In genomic region chr9:16532884-16533283, GRCm38 (mm10) we compare ENCODE assay signal across 27 mouse cellular contexts. TPM values are rescaled to one million over a fixed set of nuclear protein-coding genes. Genes with fewer than 3 reads are reported as not detected.
DNase-seq lines count a peak whose midpoint lies in the region; ATAC-seq and TF ChIP-seq lines count a peak whose summit lies in the region.
"Had no signal": no experiment of that assay in that cellular context is flagged by ENCODE, and none has a peak within 500 bp of the region (broad histone marks: within the 10 kb centered on the region; RNA-seq: fewer than 3 reads in every experiment).

No protein-coding gene starts in this region.

- H3K27me3 ChIP-seq in forebrain, embryonic 13.5 days: no peaks in the 10 kb centered on the region
- no peaks in the 10 kb centered on the region for H3K27me3 ChIP-seq in forebrain, embryonic 12.5 days
- no peaks in the 10 kb centered on the region for H3K27me3 ChIP-seq in forebrain, embryonic 16.5 days (replicated peaks; ENCODE audit: control insufficient read depth, insufficient read depth, low read length)
- no peaks in the 10 kb centered on the region for H3K27me3 ChIP-seq in forebrain, postnatal 0 days (ENCODE audit: insufficient read depth, low read length)
- no peaks in the 10 kb centered on the region for H3K27me3 ChIP-seq in lung, embryonic 16.5 days (ENCODE audit: control insufficient read depth, insufficient read depth, low read depth, low read length)
- H3K27me3 ChIP-seq: CH12.LX; embryonic facial prominence, embryonic 12.5 days; hindbrain, embryonic 12.5 days; hindbrain, embryonic 15.5 days; Patski had no signal

- H3K4me2 ChIP-seq in forebrain, embryonic 13.5 days: no peak overlapping the region
- H3K4me2 ChIP-seq in forebrain, embryonic 12.5 days: no peak overlapping the region
- no peak overlapping the region for H3K4me2 ChIP-seq in forebrain, embryonic 16.5 days (ENCODE audit: low read length)
- H3K4me2 ChIP-seq in forebrain, postnatal 0 days (ENCODE audit: low read depth): no peak overlapping the region
- H3K4me2 ChIP-seq in lung, embryonic 16.5 days (ENCODE audit: low read depth, low read length): no peak overlapping the region
- H3K4me2 ChIP-seq: embryonic facial prominence, embryonic 12.5 days; heart, embryonic 11.5 days; hindbrain, embryonic 12.5 days; hindbrain, embryonic 15.5 days had no signal

- no peaks in the 10 kb centered on the region for H3K36me3 ChIP-seq in forebrain, embryonic 13.5 days (ENCODE audit: poor library complexity, severe bottlenecking)
- H3K36me3 ChIP-seq in forebrain, embryonic 12.5 days (replicated peaks): no peaks in the 10 kb centered on the region
- no peaks in the 10 kb centered on the region for H3K36me3 ChIP-seq in forebrain, embryonic 16.5 days (ENCODE audit: control insufficient read depth, insufficient read depth)
- H3K36me3 ChIP-seq in forebrain, postnatal 0 days (ENCODE audit: insufficient read depth): no peaks in the 10 kb centered on the region
- H3K36me3 ChIP-seq in lung, embryonic 16.5 days (ENCODE audit: control insufficient read depth, insufficient read depth, low read length): no peaks in the 10 kb centered on the region
- H3K36me3 ChIP-seq: embryonic facial prominence, embryonic 12.5 days; G1E; hindbrain, embryonic 12.5 days; hindbrain, embryonic 15.5 days had no signal

- WGBS in forebrain, embryonic 13.5 days: 36% methylated on average over 1 of the region's 1 CpGs
- 68% methylated on average over 1 of the region's 1 CpGs for WGBS in forebrain, embryonic 12.5 days
- 25% methylated on average over 1 of the region's 1 CpGs for WGBS in forebrain, embryonic 16.5 days
- WGBS in forebrain, postnatal 0 days: 30% methylated on average over 1 of the region's 1 CpGs
- WGBS in lung, embryonic 16.5 days: 25% methylated on average over 1 of the region's 1 CpGs

- no peak for TF ChIP-seq CTCF in forebrain, postnatal 0 days (IDR thresholded peaks at IDR 0.05; ENCODE audit: low read depth)

- no peak overlapping the region for H3K27ac ChIP-seq in forebrain, embryonic 13.5 days
- H3K27ac ChIP-seq in forebrain, embryonic 12.5 days: no peak overlapping the region
- no peak overlapping the region for H3K27ac ChIP-seq in forebrain, embryonic 16.5 days (ENCODE audit: low read length)
- no peak overlapping the region for H3K27ac ChIP-seq in forebrain, postnatal 0 days (ENCODE audit: low read depth, low read length)
- no peak overlapping the region for H3K27ac ChIP-seq in lung, embryonic 16.5 days (ENCODE audit: low read length)
- H3K27ac ChIP-seq: embryonic facial prominence, embryonic 12.5 days; gastrocnemius, adult 2 months; hindbrain, embryonic 12.5 days; hindbrain, embryonic 15.5 days had no signal

- no peak for DNase-seq in forebrain, postnatal 0 days
- no peak for DNase-seq in lung, postnatal 10 days
- DNase-seq in kidney, postnatal 25 days: no peak
- DNase-seq: adrenal gland, postnatal 10 days; adrenal gland, postnatal 36 days; B cell, adult 2 months; cerebellum, adult 11-12 months; cerebellum, adult 8-10 months; cerebellum, postnatal 36 days; embryo, embryonic 11 days; gastrocnemius, adult 2 months; gastrocnemius, postnatal 14 days; heart, adult 11 months had no signal

- H3K4me3 ChIP-seq in forebrain, embryonic 13.5 days: no peak overlapping the region
- no peak overlapping the region for H3K4me3 ChIP-seq in forebrain, embryonic 12.5 days (replicated peaks)
- H3K4me3 ChIP-seq in forebrain, embryonic 16.5 days (replicated peaks; ENCODE audit: low read length): no peak overlapping the region
- no peak overlapping the region for H3K4me3 ChIP-seq in forebrain, postnatal 0 days (ENCODE audit: low read depth, low read length)
- no peak overlapping the region for H3K4me3 ChIP-seq in lung, embryonic 16.5 days (ENCODE audit: low read length)
- H3K4me3 ChIP-seq: embryonic facial prominence, embryonic 12.5 days; erythroblast, embryonic 14.5 days; gastrocnemius, adult 2 months; hindbrain, embryonic 12.5 days; hindbrain, embryonic 15.5 days had no signal

- peak; percentile 67; the same call in 1 of the 2 replicates for ATAC-seq in forebrain, embryonic 13.5 days
- no peak for ATAC-seq in forebrain, embryonic 12.5 days (ENCODE audit: low FRiP score)
- ATAC-seq in forebrain, embryonic 16.5 days: peak; percentile 66; the same call in 1 of the 2 replicates
- no peak for ATAC-seq in forebrain, postnatal 0 days
- ATAC-seq in lung, embryonic 16.5 days (ENCODE audit: low read depth): peak; percentile 73; the same call in 1 of the 2 replicates
- ATAC-seq: intestine, postnatal 0 days; Patski had no signal

- H3K9ac ChIP-seq in forebrain, embryonic 13.5 days: no peak overlapping the region
- H3K9ac ChIP-seq in forebrain, embryonic 12.5 days: no peak overlapping the region
- no peak overlapping the region for H3K9ac ChIP-seq in forebrain, embryonic 16.5 days (replicated peaks; ENCODE audit: low read depth, low read length)
- no peak overlapping the region for H3K9ac ChIP-seq in forebrain, postnatal 0 days
- H3K9ac ChIP-seq in lung, embryonic 16.5 days (ENCODE audit: low read length): no peak overlapping the region
- H3K9ac ChIP-seq: embryonic facial prominence, embryonic 12.5 days; hindbrain, embryonic 12.5 days; hindbrain, embryonic 15.5 days had no signal

- no peaks in the 10 kb centered on the region for H3K9me3 ChIP-seq in forebrain, embryonic 13.5 days (replicated peaks)
- no peaks in the 10 kb centered on the region for H3K9me3 ChIP-seq in forebrain, embryonic 12.5 days
- no peaks in the 10 kb centered on the region for H3K9me3 ChIP-seq in forebrain, embryonic 16.5 days (ENCODE audit: control insufficient read depth, low read length)
- no peaks in the 10 kb centered on the region for H3K9me3 ChIP-seq in forebrain, postnatal 0 days (ENCODE audit: low read length)
- no peaks in the 10 kb centered on the region for H3K9me3 ChIP-seq in lung, embryonic 16.5 days (ENCODE audit: control insufficient read depth, low read length)
- H3K9me3 ChIP-seq: embryonic facial prominence, embryonic 12.5 days; G1E; hindbrain, embryonic 12.5 days; hindbrain, embryonic 15.5 days had no signal

- no peaks in the 10 kb centered on the region for H3K4me1 ChIP-seq in forebrain, embryonic 13.5 days
- no peaks in the 10 kb centered on the region for H3K4me1 ChIP-seq in forebrain, embryonic 12.5 days
- H3K4me1 ChIP-seq in forebrain, embryonic 16.5 days (replicated peaks; ENCODE audit: control insufficient read depth, insufficient read depth, low read length): no peaks in the 10 kb centered on the region
- no peaks in the 10 kb centered on the region for H3K4me1 ChIP-seq in forebrain, postnatal 0 days (ENCODE audit: insufficient read depth)
- no peaks in the 10 kb centered on the region for H3K4me1 ChIP-seq in lung, embryonic 16.5 days (replicated peaks; ENCODE audit: control insufficient read depth, insufficient read depth, low read length)
- H3K4me1 ChIP-seq: embryonic facial prominence, embryonic 12.5 days; hindbrain, embryonic 12.5 days; hindbrain, embryonic 15.5 days had no signal

RNA-seq across cellular contexts. Expression of gene Fat3, which starts 31.8 kb away (rescaled TPM):
- polyA plus RNA-seq in forebrain, embryonic 13.5 days (2015; fragmentation: Nextera tagmentation; extraction: Ambion mirVana): 10.3 and 13.0 TPM in 2 replicates
- polyA plus RNA-seq in forebrain, embryonic 12.5 days (2016; fragmentation: Nextera tagmentation; extraction: Ambion mirVana): 13.0 and 13.6 TPM in 2 replicates
- polyA plus RNA-seq in forebrain, embryonic 16.5 days (2015; fragmentation: Nextera tagmentation; extraction: Ambion mirVana): 11.4 and 12.8 TPM in 2 replicates
- total RNA-seq in forebrain, postnatal 0 days (2014; rRNA removed): 45.4 and 50.4 TPM in 2 replicates
- polyA plus RNA-seq in forebrain, postnatal 0 days (2015; fragmentation: Nextera tagmentation; extraction: Ambion mirVana): 3.9 and 5.6 TPM in 2 replicates
- 0.45 and 0.54 TPM in 2 replicates for polyA plus RNA-seq in lung, embryonic 16.5 days (2015; fragmentation: Nextera tagmentation; extraction: Ambion mirVana)
- total RNA-seq: hematopoietic stem cell, adult 5-6 weeks had no signal
- polyA plus RNA-seq: G1E had no signal

Comparison
In these comparisons a context has a peak if more than half of its experiments do, and no peak if none do; other contexts are left out.
1. ATAC-seq: peak in forebrain, embryonic 13.5 days (single experiment), forebrain, embryonic 16.5 days (single experiment) and lung, embryonic 16.5 days (single experiment); none in forebrain, embryonic 12.5 days (single experiment) and forebrain, postnatal 0 days (single experiment).